Mouse (Mus musculus): Measurements from ENCODE around the gene Fam131c. TPM values are rescaled to one million over a fixed set of nuclear protein-coding genes. Genes with fewer than 3 reads are reported as not detected.
A peak's percentile ranks its signal among the peaks of the same experiment; 100 is the strongest.

Fam131c gene
- total and polyA plus RNA-seq, 3 experiments, result 2.0 to 2.9 (median 2.2) TPM

DNA sequence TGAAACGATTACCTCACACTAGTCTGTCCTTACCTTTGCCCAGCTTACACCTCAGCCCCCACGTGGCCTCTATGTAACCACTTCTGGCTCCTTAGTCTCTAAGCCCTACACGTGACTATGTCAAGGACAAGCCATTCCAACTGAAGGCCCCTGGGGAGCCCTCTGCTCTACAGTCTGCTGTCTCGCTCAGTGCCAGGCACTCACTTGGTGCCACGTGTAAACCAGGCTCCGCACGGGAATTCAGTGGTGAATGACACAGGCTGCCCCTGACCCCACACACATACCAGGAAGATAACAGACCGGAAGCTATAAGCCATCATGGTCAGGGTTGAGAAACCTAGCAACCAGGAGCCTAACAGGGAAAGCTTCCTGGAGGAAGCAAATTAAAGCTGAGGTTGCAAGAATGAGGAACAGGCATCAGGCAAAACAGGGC lies 20.6 kb upstream of the Fam131c start:
- H3K9ac ChIP-seq (ENCODE audit: low read depth, low read length), result no peak overlapping the region
- intact Hi-C loops (cut with DNase I), result no loop called here

GRCm38 (mm10) chr4:141348616-141349015 lies 19.4 kb upstream of the Fam131c start:
- Histone ChIP-seq H3K9ac (ENCODE audit: low read depth, low read length) (no peak overlapping the region), H3K27me3 (ENCODE audit: control insufficient read depth, insufficient read depth, low read length) (no peaks in the 10 kb centered on the region), H3K36me3 (ENCODE audit: control insufficient read depth, insufficient read depth, low read length) (no peaks in the 10 kb centered on the region), H3K27ac (no peak overlapping the region), H3K4me1 (ENCODE audit: control insufficient read depth, insufficient read depth, low read length) (peaks cover 7% of the 10 kb centered on the region), H3K4me3 (no peak overlapping the region), H3K79me2 (replicated peaks; ENCODE audit: control insufficient read depth, insufficient read depth, low read length) (no peaks in the 10 kb centered on the region)
- 81% methylated on average over 11 of the region's 11 CpGs for WGBS
- intact Hi-C loops (cut with DNase I), result no loop called here
- no peak for TF ChIP-seq POLR2A (IDR thresholded peaks at IDR 0.05; ENCODE audit: insufficient read depth, low read depth, low read length)
- no peak for TF ChIP-seq EP300 (IDR thresholded peaks at IDR 0.05; ENCODE audit: insufficient read depth, low read depth, low read length)
- TF ChIP-seq CTCF (IDR thresholded peaks at IDR 0.05), result no peak
- DNase-seq, result no peak

More for the DNA sequence above, 20.6 kb upstream of the Fam131c start:
- TF ChIP-seq EP300 (IDR thresholded peaks at IDR 0.05; ENCODE audit: insufficient read depth, low read depth, low read length) (no peak), CTCF (IDR thresholded peaks at IDR 0.05) (no peak), POLR2A (IDR thresholded peaks at IDR 0.05; ENCODE audit: insufficient read depth, low read depth, low read length) (no peak)
- Histone ChIP-seq H3K4me1 (ENCODE audit: control insufficient read depth, insufficient read depth, low read length) (no peaks in the 10 kb centered on the region), H3K27ac (no peak overlapping the region), H3K4me3 (no peak overlapping the region), H3K79me2 (replicated peaks; ENCODE audit: control insufficient read depth, insufficient read depth, low read length) (no peaks in the 10 kb centered on the region), H3K27me3 (ENCODE audit: control insufficient read depth, insufficient read depth, low read length) (no peaks in the 10 kb centered on the region), H3K36me3 (ENCODE audit: control insufficient read depth, insufficient read depth, low read length) (no peaks in the 10 kb centered on the region)
- WGBS, result 35% methylated on average over 8 of the region's 8 CpGs
- no peak for DNase-seq

DNA sequence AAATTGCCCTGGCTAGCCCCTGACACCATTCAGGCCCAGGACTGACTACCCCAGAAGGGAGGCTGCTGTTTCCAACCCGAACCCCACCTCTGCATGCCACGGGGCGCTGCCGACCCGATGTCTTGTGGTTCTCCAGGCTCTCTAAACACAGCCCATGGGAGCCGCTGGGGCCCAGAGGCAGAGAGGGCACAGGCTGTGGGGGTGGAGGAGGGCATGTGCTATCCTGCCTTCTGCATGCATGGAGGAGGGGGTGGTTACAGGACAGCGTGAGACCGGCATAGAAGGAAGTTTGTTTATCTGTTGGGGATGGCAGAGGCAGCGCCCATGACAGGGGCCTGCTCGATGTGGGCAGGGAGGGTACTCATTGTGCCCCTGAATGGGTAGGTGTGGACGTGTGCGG lies 18.0 kb upstream of the Fam131c start:
- no peak for TF ChIP-seq POLR2A (IDR thresholded peaks at IDR 0.05; ENCODE audit: insufficient read depth, low read depth, low read length)
- no peak for TF ChIP-seq EP300 (IDR thresholded peaks at IDR 0.05; ENCODE audit: insufficient read depth, low read depth, low read length)
- no peak for TF ChIP-seq CTCF (IDR thresholded peaks at IDR 0.05)
- intact Hi-C loops (cut with DNase I), result no loop called here

GRCm38 (mm10) chr4:141351972-141352371 lies 16.0 kb upstream of the Fam131c start:
- Histone ChIP-seq H3K27me3 (ENCODE audit: control insufficient read depth, insufficient read depth, low read length) (no peaks in the 10 kb centered on the region), H3K36me3 (ENCODE audit: control insufficient read depth, insufficient read depth, low read length) (no peaks in the 10 kb centered on the region), H3K27ac (no peak overlapping the region), H3K9ac (ENCODE audit: low read depth, low read length) (no peak overlapping the region), H3K79me2 (replicated peaks; ENCODE audit: control insufficient read depth, insufficient read depth, low read length) (no peaks in the 10 kb centered on the region), H3K4me1 (ENCODE audit: control insufficient read depth, insufficient read depth, low read length) (peaks cover 9% of the 10 kb centered on the region), H3K4me3 (no peak overlapping the region)
- WGBS, result 64% methylated on average over 7 of the region's 7 CpGs
- TF ChIP-seq CTCF (IDR thresholded peaks at IDR 0.05), result no peak
- no peak for TF ChIP-seq EP300 (IDR thresholded peaks at IDR 0.05; ENCODE audit: insufficient read depth, low read depth, low read length)
- TF ChIP-seq POLR2A (IDR thresholded peaks at IDR 0.05; ENCODE audit: insufficient read depth, low read depth, low read length), result no peak
- no peak for DNase-seq
- intact Hi-C loops (cut with DNase I), result no loop called here

More for the DNA sequence above, 18.0 kb upstream of the Fam131c start:
- Histone ChIP-seq H3K27ac (no peak overlapping the region), H3K9ac (ENCODE audit: low read depth, low read length) (no peak overlapping the region), H3K4me1 (ENCODE audit: control insufficient read depth, insufficient read depth, low read length) (peaks cover 8% of the 10 kb centered on the region), H3K27me3 (ENCODE audit: control insufficient read depth, insufficient read depth, low read length) (no peaks in the 10 kb centered on the region), H3K36me3 (ENCODE audit: control insufficient read depth, insufficient read depth, low read length) (no peaks in the 10 kb centered on the region), H3K4me3 (no peak overlapping the region), H3K79me2 (replicated peaks; ENCODE audit: control insufficient read depth, insufficient read depth, low read length) (no peaks in the 10 kb centered on the region)
- no peak for DNase-seq
- WGBS, result 91% methylated on average over 12 of the region's 12 CpGs

DNA sequence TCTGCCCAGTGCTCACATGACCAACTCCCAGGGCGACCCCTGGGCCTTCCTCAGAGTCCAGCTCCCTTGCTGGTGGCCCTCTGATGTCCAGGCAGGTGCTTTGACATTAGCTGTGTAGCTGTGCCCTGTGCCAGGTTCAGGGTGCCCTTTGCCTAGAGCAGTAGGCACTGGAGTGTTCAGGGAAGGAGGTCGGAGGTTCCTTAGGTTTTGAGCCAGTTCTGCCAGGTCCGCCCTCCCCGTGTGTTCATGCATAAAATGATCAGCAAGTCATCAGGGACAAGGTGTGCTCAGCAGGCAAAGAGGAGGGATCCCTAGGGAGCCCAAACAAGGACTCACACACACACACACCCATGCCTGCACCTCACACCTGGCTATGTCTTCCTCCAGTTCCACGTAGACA lies 15.0 kb upstream of the Fam131c start:
- Histone ChIP-seq H3K27ac (peak overlapping the region; percentile 60; the same call in 1 of the 2 replicates), H3K79me2 (replicated peaks; ENCODE audit: control insufficient read depth, insufficient read depth, low read length) (no peaks in the 10 kb centered on the region), H3K9ac (ENCODE audit: low read depth, low read length) (no peak overlapping the region), H3K4me3 (no peak overlapping the region), H3K36me3 (ENCODE audit: control insufficient read depth, insufficient read depth, low read length) (no peaks in the 10 kb centered on the region), H3K4me1 (ENCODE audit: control insufficient read depth, insufficient read depth, low read length) (peaks cover 9% of the 10 kb centered on the region), H3K27me3 (ENCODE audit: control insufficient read depth, insufficient read depth, low read length) (no peaks in the 10 kb centered on the region)
- no peak for TF ChIP-seq EP300 (IDR thresholded peaks at IDR 0.05; ENCODE audit: insufficient read depth, low read depth, low read length)
- no peak for TF ChIP-seq CTCF (IDR thresholded peaks at IDR 0.05)
- no peak for TF ChIP-seq POLR2A (IDR thresholded peaks at IDR 0.05; ENCODE audit: insufficient read depth, low read depth, low read length)
- intact Hi-C loops (cut with DNase I), result no loop called here
- 90% methylated on average over 5 of the region's 5 CpGs for WGBS
- DNase-seq, result no peak

DNA sequence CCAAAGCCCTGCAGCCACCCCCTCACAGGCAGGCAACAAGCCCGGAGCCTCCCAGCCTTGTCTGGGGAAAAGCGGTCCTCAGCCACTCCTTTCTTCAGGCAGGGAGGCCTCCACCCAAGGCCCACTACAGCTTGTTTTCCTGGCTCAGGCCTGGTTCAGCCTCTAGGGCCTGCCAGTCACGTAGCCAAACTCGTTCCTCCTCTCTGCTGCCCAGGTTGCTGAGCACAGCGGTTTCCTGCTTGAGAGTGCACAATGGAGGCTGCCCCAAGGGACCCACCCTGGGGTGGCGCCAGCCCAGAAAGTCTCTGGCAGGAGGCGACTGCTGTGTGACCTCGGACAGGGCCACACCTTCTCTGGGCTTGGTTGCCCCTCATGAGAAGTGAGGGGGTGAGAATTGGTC lies 14.2 kb upstream of the Fam131c start:
- H3K9ac ChIP-seq (ENCODE audit: low read depth, low read length), result no peak overlapping the region; the same call in 1 of the 2 replicates

More for the DNA sequence above, 14.2 kb upstream of the Fam131c start:
- H3K79me2 ChIP-seq (replicated peaks; ENCODE audit: control insufficient read depth, insufficient read depth, low read length), result no peaks in the 10 kb centered on the region
- no peak for TF ChIP-seq POLR2A (IDR thresholded peaks at IDR 0.05; ENCODE audit: insufficient read depth, low read depth, low read length)
- TF ChIP-seq CTCF (IDR thresholded peaks at IDR 0.05), result 0 out of 2 replicates have a peak, but pooled peaks have one; percentile 4
- TF ChIP-seq EP300 (IDR thresholded peaks at IDR 0.05; ENCODE audit: insufficient read depth, low read depth, low read length), result peak; percentile 67; the same call in 1 of the 2 replicates
- peak; percentile 78 to 79 for DNase-seq
- no peak overlapping the region for H3K4me3 ChIP-seq
- H3K27ac ChIP-seq, result peak overlapping the region; percentile 60
- peaks cover 9% of the 10 kb centered on the region for H3K4me1 ChIP-seq (ENCODE audit: control insufficient read depth, insufficient read depth, low read length)
- 40% methylated on average over 8 of the region's 8 CpGs for WGBS
- H3K27me3 ChIP-seq (ENCODE audit: control insufficient read depth, insufficient read depth, low read length), result no peaks in the 10 kb centered on the region
- no peaks in the 10 kb centered on the region for H3K36me3 ChIP-seq (ENCODE audit: control insufficient read depth, insufficient read depth, low read length)
- intact Hi-C loops (cut with DNase I), result no loop called here
